Mouse (Mus musculus) MEL (cell line): ENCODE data around the gene Fer1l5.

ENCODE experiments used
- CTCF ChIP-seq, 3 experiments: IDR thresholded peaks in 2 of 3; conservative IDR thresholded peaks in 1 of 3; 2 replicates each; pipeline ENCODE4 v1.5.1; 2011 to 2012; ENCODE audit warnings: low read length in 3 of 3, low read depth in 2 of 3, mild to moderate bottlenecking in 2 of 3, improper control_type of control experiment in 1 of 3, inconsistent platforms in 1 of 3, mixed read lengths in 1 of 3, moderate library complexity in 1 of 3; ENCODE audit not compliant: control insufficient read depth in 1 of 3, insufficient read depth in 1 of 3, poor library complexity in 1 of 3, severe bottlenecking in 1 of 3
- E2F4 ChIP-seq: IDR thresholded peaks from 2 replicates; pipeline ENCODE4 v1.6.1; 2011; ENCODE audit warnings: low read depth, low read length, improper control_type of control experiment, borderline replicate concordance
- GABPA ChIP-seq: IDR thresholded peaks from 2 replicates; pipeline ENCODE4 v1.6.1; 2012; ENCODE audit warnings: low read depth, mild to moderate bottlenecking, inconsistent platforms, low read length, improper control_type of control experiment, moderate library complexity
- GATA1 ChIP-seq: IDR thresholded peaks from 2 replicates; pipeline ENCODE4 v1.6.1; 2011; ENCODE audit warnings: low read depth, low read length, improper control_type of control experiment
- NELFE ChIP-seq: IDR thresholded peaks from 2 replicates; pipeline ENCODE4 v1.6.1; 2011; ENCODE audit warnings: low read depth, low read length, improper control_type of control experiment
- POLR2A ChIP-seq, 2 experiments: IDR thresholded peaks; 2 replicates each; pipeline ENCODE4 v1.6.1; 2011 to 2012; ENCODE audit warnings: low read length in 2 of 2, mild to moderate bottlenecking in 2 of 2, control low read depth in 1 of 2, improper control_type of control experiment in 1 of 2, low read depth in 1 of 2, moderate library complexity in 1 of 2; ENCODE audit not compliant: control insufficient read depth in 1 of 2, insufficient read depth in 1 of 2, poor library complexity in 1 of 2
- UBTF ChIP-seq: IDR thresholded peaks from 2 replicates; pipeline ENCODE4 v1.6.1; 2012; ENCODE audit warnings: low read depth, mild to moderate bottlenecking, inconsistent platforms, low read length, improper control_type of control experiment, moderate library complexity, borderline replicate concordance; ENCODE audit not compliant: insufficient read depth

- peak; percentile 84 to 92; a peak in 3 of 4 replicates for TF ChIP-seq POLR2A (IDR thresholded peaks at IDR 0.05; ENCODE audit: control insufficient read depth in 1 of 2, insufficient read depth in 1 of 2, low read depth in 1 of 2, low read length in 2 of 2, poor library complexity in 1 of 2)
- TF ChIP-seq UBTF, result no peak
- peak; percentile 91 for TF ChIP-seq NELFE
- TF ChIP-seq E2F4, result no peak
- no peak for TF ChIP-seq GATA1
- TF ChIP-seq CTCF (IDR thresholded peaks at IDR 0.05 in 2 of 3, conservative IDR thresholded peaks at IDR 0.05 in 1 of 3; ENCODE audit: control insufficient read depth in 1 of 3, insufficient read depth in 1 of 3, low read depth in 2 of 3, low read length in 3 of 3, poor library complexity in 1 of 3, severe bottlenecking in 1 of 3), result 0 out of 6 replicates have a peak, but pooled peaks of 1 of the 3 experiments have one; percentile 4
- no peak for TF ChIP-seq GABPA
Measured at GRCm38 (mm10) chr1:36368969-36369645, 3.0 kb upstream of the Fer1l5 start, which contains the start of gene Kansl3.
